Mouse (Mus musculus) lung, postnatal 10 days (tissue): ENCODE data around the gene Odaph.
"Not testable (repeated sequence)": the region's sequence is repeated elsewhere in the genome, so short reads cannot be mapped to it uniquely, and the experiment has no call there.

Experiments
- DNase-seq: peaks from one replicate; pipeline ENCODE4 v3.0.0; 2021

Gene Odaph

GRCm38 (mm10) chr5:91987236-91987635 lies at the start of gene Odaph:
Odaph (plus strand) TSS chr5:91987475.
- no peak for DNase-seq

- DNase-seq = not testable (repeated sequence)
These were observed 41.7 kb upstream of the Odaph start for GRCm38 (mm10) chr5:91945609-91946008.

GRCm38 (mm10) chr5:91947008-91947407 lies 40.3 kb upstream of the Odaph start:
- DNase-seq = no peak

- DNase-seq = no peak
These were observed 37.8 kb upstream of the Odaph start for GRCm38 (mm10) chr5:91949441-91949840.

GRCm38 (mm10) chr5:91951404-91951803 lies 35.9 kb upstream of the Odaph start:
- DNase-seq = peak; percentile 19

- no peak for DNase-seq
These were observed 30.1 kb upstream of the Odaph start for GRCm38 (mm10) chr5:91956991-91957760.

GRCm38 (mm10) chr5:91959096-91959495 lies 28.2 kb upstream of the Odaph start:
- DNase-seq = no peak

DNA sequence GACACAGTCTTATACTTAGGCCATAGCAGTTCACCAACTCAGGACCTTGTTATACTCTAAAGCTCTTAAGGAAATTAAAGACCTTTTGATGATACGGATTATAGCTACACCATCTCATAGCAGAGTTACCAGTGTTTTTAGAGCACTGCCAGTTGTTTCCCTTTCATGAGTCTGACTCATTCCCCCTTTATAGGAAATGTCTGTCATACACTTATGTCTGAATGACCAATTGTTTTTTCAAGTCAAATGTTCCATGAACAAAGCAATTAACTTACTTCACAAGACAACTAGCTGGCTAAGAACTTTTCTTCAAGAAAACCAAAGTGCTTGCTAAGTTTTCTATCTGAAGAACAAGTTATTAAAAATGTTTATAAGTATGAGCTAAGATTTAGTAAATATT lies 27.3 kb upstream of the Odaph start:
- no peak for DNase-seq

DNA sequence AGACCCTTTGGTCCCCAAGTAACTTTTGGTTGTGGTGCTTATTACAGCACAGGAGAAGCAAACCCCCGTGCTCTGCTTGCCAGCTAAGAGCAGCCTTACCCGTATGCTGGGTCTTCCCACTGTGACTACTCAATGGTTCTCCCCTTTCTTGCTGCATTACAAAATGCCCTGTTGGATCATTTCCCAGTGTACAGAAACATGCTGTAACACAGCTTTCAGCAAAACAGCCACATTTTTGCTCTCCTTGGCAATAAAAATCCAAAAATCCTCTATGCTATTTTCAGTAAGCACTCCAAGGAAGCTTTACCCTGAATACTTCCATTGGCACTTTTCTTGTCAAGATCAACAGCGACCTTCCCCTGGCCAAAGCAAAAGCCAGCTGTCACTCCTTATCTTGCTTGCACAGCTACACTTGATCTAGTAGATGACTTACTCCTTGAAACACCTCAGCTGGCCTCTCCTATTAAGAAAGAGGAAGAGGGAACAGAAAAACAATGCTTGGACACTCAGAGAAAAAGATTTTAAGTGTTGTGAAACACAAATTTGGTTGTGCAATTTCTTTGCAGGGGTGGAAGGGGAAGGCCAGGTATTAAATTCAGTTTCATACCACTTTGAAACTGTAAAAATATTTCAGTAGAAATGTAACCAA lies 26.5 kb upstream of the Odaph start:
- DNase-seq = peak; percentile 46

- peak; percentile 5 for DNase-seq
These were observed 25.9 kb upstream of the Odaph start for GRCm38 (mm10) chr5:91961370-91961769.

DNA sequence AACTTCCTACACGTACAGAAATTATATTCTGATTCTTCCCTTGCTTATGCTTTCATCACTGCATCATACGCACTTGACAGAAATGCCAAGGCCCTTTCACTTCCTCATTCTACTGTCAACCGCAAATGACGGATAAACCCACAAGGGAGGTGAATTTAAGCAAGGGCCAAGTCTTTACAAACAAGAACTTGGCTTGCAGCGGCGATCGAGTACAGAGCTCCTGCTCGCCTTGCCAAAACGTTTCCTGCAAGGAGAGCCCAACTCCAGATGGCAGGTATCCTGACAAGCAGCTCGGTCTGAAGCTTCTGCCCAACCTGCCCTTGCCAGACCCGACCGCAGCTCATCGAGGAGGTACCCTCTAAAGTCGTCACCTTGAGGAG lies 25.0 kb upstream of the Odaph start:
- no peak for DNase-seq

- peak; percentile 99 for DNase-seq
These were observed 24.4 kb upstream of the Odaph start, which contains the start of gene Rchy1 for GRCm38 (mm10) chr5:91962639-91963440. Rchy1 (minus strand) TSS chr5:91963068.

DNA sequence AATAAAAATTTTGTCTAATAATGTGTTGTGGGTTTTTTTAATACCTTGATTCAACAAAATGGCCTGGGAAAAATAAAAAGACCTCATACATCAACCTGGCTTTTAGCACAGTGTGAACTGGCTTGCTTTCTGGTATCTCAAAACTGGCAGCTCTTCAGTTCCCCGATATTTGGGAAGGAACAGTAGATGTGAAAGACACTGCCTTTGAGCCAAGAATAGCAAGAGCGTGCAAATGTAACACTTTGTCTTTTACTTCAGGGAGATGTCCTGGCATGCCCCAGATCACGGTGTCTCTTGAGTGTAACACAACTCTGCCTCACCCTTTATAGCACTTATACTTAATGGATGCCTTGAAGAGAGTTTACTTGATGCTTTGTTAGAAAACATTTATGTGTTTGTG lies 15.2 kb upstream of the Odaph start:
- DNase-seq = no peak

- no peak for DNase-seq
These were observed 13.3 kb upstream of the Odaph start for GRCm38 (mm10) chr5:91974002-91974401.

DNA sequence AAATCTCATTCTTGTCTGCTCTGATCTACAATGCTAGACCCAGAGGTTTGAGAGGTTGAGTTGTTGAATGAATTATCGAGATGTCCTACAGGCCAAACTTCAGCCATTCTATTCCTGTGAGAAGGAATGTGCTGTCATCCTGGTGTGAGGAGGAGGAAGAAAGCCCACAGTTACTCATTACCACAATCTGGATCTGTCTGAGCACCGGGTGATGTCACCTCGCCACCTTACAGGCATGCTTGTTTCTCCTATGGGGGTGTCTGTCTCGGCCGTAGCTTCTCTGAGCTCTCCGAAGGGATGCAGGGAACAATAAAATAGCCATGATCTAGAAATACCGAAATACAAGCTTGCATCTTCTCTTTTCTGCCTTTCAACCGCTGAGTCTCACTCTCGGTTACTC lies 11.5 kb upstream of the Odaph start:
- no peak for DNase-seq

DNA sequence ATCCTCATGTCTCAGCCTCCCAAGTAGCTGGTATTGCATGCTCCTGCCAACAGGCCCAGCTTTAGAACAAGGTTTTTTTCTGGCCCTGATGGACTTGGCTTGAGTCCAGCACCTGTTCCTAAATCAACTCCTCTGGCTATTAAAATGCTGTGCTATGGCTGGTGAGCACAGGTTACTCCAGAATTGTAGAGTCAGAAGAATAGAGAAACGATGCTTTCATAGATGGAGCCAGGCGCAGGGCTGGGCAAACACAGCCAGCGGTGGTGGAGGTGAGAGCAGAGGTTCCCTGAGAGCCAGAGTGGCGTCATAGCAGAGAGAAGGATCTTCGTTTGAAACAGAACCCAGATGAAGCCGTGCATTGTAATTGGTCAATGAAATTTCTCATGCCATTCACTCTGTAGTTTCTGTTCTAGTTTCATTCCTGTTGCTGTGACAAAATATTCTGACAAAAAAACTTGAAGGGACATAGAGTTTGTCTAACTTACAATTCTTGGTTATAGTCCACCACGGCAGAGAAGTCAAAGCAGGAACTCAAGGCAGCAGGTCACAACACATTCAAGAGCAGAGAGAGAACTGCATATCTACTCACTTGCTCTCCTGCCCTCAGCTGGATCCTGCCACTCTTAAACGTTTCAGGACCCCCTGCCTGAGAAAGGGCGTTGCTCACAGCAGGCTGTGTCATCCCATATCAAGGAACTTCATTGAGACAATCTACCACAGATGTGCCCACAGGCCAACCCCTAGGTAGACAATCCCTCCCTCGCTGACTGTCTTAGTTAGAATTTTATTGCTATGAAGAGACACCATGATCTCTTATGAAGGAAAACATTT lies 10.5 kb upstream of the Odaph start:
- DNase-seq = no peak

DNA sequence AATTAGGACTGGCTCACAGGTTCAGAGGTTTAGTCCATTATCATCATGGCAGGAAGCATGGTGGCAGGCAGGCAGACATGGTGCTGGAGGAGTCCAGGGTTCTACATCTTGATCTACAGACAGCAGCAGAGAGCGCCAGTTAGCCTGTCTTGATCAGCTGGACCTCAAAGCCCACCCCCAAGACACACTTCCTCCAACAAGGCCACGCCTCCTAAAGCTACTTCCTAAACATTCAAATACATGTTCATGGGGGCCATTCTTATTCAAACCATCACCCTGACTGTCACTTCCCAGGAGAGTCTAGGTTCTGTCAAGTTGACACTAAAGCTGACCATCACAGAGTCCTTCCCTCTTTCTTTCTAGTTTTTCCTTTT lies 9.9 kb upstream of the Odaph start:
- DNase-seq = no peak

- DNase-seq = no peak
These were observed 6.0 kb upstream of the Odaph start for GRCm38 (mm10) chr5:91981176-91981840.

GRCm38 (mm10) chr5:91983490-91983889 lies 3.8 kb upstream of the Odaph start:
- DNase-seq = no peak

DNA sequence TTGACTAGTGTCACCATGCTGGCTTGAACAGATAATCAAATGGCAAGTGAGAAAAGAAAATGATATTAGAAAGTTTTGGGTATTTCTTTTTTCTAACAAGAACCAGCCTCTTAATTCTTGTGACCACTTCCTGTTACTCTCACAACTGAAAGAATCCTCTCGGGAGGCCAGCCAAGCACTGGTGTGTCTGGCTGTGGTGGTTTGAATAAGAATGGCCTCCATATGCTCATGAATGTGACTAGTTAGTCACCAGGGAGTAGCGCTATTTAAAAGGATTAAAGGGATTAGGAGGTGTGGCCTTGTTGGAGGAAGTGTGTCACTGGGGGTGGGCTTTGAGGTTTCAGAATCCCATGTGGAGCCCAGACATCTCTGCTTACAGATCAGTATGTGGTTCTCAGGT lies 1.6 kb upstream of the Odaph start:
- no peak for DNase-seq

DNA sequence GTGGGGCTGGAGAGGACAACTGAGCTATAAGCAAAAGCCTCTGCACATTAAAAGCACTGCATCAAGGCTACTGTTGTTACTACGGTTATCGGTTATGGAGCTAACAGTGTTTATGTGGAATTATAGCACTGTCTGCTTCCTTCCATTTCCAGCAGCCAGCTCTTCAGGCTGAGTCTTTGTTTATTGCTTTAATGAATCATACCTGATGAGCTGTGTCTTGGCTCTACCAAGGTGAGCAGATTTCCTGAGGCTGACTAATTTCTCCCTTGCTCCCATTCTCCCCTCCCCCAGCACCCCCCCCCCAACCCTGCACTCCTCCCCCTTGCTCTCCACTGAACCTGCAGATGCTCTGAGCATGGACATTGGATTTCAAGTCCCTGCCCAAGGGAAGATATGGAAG lies 524 bp downstream of the Odaph start:
- no peak for DNase-seq

- DNase-seq = no peak
These were observed 2.0 kb downstream of the Odaph start for GRCm38 (mm10) chr5:91989261-91989660.
